Mouse (Mus musculus) left cerebral cortex, postnatal 4 days (tissue): ENCODE data around the gene 2610507B11Rik. TPM values are rescaled to one million over a fixed set of nuclear protein-coding genes. Genes with fewer than 3 reads are reported as not detected.
A peak's percentile ranks its signal among the peaks of the same experiment; 100 is the strongest.

Experiments used
- DNase-seq: peaks from one replicate; pipeline ENCODE4 v3.0.0-alpha.2; 2022
- intact Hi-C: fragments of 180-260 bp; cut with DNase I; formaldehyde crosslinking; loops from one replicate; pipeline ENCODE4 v1.15.1; 2025
- total RNA-seq, 2 experiments: library from RNA; stranded (reverse); gene quantifications; 2 replicates each; pipeline ENCODE4 v1.2.3; 2021

The 2610507B11Rik gene
- total RNA-seq, 2 experiments from 2014 or later, result 111 to 113 TPM

DNA sequence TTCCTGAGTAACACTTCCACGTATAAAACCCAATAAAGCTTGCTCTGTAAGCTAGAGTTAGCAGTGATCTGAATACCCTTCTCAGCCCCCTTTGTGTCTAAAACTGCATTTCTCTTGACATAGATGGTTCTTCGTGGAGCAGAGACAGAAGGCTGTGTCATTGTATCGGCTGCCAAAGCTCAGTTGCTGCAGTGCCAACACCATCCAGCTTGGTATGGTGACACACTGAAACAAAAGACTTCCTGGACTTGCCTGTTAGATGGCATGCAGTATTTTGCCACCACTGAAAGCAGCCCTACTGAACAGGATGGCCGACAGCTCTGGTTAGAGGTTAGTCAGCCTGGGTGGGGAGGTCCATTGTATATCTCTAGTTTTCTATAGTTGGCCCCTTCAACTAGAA, 18.0 kb downstream of the 2610507B11Rik start:
- no peak for DNase-seq
- intact Hi-C loops, result no loop called here

DNA sequence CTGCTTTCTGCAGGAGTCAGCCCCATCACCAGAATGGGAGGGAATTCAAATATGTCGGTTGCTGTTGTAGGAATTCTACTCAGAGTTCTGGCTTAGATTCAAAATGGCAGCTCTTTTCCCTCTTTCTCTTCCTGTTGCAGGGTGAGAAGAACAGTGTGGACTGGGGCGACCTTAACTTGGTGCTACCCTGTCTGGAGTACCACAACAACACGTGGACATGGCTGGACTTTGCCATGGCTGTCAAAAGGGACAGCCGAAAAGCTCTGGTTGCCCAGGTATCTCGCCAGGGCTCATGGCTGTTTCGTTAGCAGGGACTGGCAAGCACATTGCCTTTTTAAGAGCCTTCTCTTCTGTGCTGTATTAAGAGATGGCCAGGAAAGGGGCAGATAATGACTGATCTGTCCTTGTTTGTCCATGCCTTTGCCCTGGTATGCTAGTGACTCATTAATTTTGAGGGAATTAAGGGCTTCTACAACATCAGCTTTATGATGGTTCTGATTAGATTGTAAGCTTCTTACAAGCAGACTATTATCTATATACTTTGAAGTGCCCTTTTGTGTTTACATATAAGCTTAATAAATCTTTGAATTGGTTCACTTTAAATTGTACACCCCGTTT, 27.7 kb downstream of the 2610507B11Rik start:
- DNase-seq, result no peak
- intact Hi-C loops, result no loop called here

DNA sequence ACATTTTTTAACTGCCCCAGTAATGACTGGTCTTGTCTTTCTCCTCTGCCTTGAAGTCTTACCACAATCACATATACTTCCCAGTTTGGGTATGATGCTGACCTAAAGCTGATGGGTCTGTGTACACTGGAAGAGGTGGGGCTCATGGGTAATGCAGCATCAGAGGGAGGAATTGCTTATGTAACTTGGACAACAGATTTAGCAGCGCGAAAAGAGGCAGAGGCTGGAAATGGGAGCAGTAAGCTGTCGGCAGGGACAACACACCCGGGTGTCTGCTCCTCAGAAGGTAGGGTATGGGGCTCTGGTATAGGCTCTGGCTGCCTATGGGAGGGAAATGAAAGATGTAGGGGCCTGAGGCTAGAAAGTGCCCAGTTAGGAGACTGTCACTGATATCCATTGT, 29.1 kb downstream of the 2610507B11Rik start, which contains the start of gene BC030499:
TSS of gene BC030499 (plus strand) at position 188 of the 400 bp plus-strand sequence.
- DNase-seq, result no peak
- intact Hi-C loops, result no loop called here

DNA sequence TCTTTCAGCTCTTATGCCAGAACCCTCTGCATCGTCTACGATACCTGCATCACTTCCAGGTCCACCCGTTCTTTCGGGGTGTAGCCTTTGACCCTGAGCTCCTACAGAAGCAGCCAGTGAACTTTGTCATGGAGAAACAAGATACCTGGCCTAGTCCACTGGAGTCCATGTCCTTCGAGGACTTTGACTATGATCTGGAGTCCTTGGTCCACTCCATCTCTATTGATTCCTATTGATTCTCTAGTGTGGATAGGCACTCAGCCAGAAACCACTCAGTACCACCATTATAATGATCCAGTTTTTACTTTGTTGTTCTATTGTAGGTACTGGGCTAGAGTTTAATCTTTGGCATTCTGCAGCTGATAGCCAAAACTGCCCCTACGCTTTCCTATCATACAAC, 33.0 kb downstream of the 2610507B11Rik start:
- DNase-seq, result no peak
- intact Hi-C loops, result no loop called here

DNA sequence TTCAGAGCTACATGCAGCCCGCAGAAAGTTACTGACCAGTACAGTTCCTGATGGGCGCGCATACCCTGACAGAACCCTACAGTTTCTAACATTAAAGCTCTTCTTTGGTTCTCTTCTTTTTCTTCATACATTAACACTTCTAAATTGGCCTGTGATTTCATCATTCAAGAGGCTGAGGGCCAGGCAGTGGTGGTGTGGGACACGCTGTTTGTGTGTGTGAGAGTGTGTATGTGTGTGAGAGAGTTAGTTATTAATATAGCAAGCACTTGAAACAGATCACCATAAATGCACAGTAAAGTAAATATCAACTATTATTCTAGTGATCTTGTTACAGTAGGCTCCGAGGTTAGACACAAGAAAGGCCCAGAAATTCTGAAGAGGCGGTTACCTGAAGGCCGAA, 39.4 kb downstream of the 2610507B11Rik start:
- DNase-seq, result no peak
- intact Hi-C loops, result no loop called here

DNA sequence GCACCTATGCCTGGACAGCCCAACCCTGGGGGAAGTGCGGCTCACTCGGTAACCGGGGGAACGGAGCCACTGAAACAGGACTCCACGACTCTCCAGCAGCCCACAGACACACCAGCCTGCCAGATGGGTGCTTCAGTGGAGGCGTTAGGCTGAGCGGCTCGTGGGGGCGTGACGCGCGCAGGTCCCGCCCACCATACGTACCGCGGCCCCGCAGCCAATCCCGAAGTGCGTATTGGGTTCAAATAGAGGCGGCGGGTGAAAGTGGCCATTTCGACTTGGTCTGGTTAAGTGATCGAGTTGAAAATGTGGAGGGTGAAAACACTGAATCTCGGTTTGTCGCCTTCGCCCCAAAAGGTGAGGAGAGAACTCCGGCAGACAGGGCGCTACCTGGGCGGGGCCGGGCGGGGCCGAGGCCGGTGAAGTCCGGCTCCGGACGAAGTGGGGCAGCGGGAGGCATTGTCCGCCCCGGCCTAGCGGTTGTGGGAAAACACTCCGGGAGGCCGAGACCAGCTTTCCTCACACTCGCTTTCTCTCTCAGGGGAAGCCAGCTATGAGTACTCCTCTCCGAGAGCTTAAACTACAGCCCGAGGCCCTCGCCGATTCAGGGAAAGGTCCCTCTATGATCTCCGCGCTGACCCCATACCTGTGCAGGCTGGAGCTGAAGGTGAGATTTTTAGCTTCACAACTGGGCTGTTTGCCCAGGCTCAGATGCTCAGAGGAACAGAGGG, 40.0 kb downstream of the 2610507B11Rik start, which contains the start of gene Spag5:
TSS of gene Spag5 (plus strand) at position 173 of the 728 bp plus-strand sequence.
- intact Hi-C loops, result no loop called here
- peak; percentile 91 for DNase-seq

DNA sequence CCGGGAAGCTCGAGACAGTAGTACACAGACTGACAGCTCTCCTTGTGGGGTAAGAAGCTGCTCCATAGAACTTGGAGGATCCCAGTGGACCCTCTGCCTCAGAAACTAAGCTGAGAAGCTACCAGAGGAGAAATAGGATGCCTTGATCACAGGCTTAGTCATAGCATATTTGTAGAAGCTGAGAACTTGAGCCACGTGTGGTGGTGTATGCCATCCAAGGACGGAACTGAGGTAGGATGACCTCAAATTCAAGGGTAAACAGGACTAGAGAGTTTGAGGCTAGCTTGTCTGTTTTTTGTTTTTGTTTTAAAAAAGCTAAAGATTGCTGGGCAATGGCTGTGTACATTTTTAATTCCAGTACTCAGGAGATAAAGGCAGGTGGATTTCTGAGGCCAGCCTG, 43.7 kb downstream of the 2610507B11Rik start:
- DNase-seq, result no peak
- intact Hi-C loops, result no loop called here

DNA sequence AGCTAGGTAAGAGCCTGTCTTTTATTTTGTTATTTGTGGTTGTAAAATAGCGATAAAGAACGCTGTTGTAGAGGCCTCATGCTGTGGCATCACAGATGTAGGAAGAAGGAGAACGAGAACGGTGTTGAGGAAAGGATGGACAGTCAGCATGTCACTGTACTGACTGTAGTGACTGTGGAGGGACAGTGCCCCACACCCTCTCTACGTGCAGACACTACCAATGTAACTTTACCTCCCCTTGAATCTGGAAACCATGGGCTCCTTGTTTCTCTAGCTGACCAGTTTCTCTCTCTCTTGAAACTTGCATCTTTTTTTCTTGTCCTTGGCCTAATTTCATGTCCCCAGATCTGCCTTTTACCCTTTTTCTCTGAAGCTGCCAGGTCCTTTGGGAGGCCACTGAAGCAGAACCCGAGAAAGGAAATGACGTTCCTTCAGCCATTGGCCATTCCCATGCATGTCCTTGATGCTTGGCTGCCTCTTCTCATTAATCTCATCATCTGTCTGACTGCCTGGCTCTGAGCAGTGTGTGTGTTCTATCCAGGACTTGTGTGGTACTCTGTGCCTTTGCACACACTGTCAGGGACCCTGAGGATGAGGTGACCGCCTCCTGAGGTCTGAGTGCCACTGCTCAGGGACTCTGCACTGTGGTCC, 49.4 kb downstream of the 2610507B11Rik start:
- no peak for DNase-seq
- intact Hi-C loops, result no loop called here

DNA sequence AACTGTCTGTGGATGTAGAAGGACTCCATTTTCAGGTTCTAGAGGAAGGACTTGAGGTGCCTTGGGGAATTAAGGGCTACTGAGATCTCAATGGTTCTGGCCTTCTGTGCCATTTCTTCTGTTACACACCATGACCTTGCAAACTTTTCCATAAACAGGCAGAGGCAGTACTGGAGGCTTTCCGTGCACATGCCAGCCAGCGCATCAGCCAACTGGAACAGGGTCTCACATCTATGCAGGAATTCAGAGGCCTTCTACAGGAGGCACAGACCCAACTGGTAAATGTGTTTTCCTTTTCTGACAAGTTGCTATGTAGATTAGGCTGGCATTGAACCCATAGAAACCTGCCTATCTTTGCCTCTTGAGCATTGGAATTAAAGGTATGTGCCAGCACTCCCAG, 52.1 kb downstream of the 2610507B11Rik start:
- intact Hi-C loops, result no loop called here

DNA sequence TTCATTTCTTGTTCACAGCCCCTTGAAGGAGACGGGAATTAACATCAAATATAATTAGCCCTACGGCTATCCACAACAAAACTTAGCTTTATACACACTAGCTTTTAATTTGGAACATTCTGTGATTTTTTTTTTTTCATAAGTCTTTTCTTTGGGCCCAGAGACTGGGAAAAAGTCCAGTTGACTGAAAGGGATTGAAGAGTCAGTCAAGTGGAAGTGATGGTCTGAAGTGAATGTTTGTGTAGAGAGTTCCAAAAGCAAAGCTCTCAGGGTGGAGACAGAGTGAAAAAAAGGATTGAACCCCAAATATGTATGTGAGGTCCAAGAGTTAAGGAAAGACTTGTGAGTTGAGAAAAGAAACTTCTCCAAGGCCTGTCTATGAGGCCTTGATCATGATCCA, 56.9 kb downstream of the 2610507B11Rik start:
- intact Hi-C loops, result no loop called here
- no peak for DNase-seq

More for the DNA sequence above, 52.1 kb downstream of the 2610507B11Rik start:
- no peak for DNase-seq

DNA sequence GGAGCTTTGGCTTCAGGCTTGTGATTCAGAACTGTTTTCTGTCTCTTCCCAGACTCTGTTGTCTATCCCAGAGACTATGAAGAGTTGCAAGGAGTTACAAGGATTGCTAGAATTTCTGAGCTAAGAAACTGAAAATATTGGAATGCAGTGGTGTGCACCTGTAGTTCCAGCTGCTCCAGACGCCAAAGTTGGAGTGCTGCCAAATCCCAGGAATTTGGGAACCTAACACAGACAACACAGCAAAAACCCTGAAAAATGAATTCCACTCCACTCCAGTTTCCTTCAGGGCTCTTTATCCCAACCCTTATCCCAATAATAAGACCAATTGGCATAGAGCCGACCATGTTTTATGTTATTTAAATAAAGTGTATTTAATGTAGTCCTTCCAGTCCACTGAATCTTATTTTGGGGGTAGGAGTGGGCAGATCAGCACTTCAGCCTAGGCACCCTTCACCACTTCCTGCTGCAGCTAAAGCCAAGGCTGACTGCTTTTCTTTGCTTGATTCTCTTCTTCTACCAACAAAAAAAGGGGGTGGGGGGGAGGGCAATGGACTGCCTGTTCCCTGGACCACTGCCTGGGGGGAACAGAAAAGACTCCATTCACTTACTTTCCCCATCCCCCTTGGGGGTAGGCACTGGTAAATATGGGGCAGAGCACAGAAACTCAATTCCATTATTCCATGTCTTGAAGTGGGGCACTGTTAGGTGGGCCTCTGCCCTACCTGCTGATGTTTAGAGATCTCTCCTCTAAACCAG, 60.7 kb downstream of the 2610507B11Rik start:
- DNase-seq, result no peak

DNA sequence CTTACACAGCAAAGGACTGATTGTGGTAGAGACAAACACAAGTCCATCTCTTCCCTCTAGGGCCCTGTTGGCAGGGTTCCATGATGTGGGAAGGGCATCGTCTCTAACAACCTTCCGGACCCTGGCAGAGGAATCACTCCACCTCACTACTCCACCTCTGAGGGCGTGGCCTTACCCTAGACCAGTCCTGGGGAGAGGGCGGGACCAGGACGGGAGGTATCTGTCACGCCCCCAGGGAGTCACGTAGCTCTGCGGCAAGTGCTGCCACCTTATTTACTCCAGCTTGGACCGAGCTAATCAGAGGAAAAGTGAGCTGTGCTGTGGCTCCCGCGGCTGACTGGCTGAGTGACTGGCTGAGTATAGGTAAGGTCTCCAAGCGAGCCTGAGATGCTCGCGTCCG, 61.3 kb downstream of the 2610507B11Rik start, which contains the start of gene Aldoc:
TSS of gene Aldoc (plus strand) at position 109 of the 400 bp plus-strand sequence.
- DNase-seq, result peak; percentile 58
- intact Hi-C loops, result no loop called here

More for the DNA sequence above, 60.7 kb downstream of the 2610507B11Rik start:
- intact Hi-C loops, result no loop called here

DNA sequence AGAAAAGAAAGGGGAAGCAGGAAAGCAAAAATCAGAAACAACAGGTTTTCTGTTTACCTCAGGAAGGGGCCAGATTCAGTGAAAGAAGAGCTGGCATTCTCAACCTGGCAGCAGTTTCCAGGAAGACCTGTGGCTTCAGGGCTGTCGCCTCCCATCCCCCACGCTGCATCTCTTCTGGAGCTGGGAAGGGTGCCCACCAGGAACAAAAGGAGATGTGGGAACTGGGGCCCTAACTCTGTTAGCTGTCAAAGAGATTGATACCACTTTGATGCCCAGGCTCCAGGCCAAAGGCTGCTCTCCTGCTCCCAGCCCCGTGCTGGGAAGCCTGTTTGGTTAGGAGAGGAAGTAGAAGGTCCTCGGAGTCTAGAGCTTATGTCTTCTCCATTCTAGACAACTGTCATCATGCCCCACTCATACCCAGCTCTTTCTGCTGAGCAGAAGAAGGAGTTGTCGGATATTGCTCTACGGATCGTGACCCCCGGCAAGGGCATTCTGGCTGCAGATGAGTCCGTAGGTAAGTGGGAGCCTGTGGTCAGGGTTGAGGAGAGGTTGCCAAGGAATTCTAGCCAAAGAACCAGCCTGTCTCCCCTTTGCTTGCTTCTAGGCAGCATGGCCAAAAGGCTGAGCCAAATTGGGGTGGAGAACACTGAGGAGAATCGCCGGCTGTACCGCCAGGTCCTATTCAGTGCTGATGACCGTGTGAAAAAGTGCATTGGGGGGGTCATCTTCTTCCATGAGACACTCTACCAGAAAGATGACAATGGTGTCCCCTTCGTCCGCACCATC, 62.6 kb downstream of the 2610507B11Rik start:
- peak; percentile 77 for DNase-seq
- intact Hi-C loops, result no loop called here

DNA sequence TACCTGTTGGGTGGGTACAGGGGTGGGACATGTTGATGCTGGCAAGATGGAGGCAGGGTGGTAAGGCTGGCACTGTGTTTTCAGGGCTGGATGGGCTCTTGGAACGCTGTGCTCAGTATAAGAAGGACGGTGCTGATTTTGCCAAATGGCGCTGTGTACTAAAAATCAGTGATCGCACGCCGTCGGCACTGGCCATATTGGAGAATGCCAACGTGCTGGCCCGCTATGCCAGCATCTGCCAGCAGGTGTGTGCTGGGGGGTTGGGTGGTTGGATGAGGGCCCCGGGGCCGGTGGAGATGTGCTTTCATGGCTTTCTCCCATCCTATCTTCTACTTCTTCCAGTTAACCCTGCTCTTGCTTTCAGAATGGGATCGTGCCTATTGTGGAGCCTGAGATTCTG, 63.4 kb downstream of the 2610507B11Rik start:
- intact Hi-C loops, result no loop called here

DNA sequence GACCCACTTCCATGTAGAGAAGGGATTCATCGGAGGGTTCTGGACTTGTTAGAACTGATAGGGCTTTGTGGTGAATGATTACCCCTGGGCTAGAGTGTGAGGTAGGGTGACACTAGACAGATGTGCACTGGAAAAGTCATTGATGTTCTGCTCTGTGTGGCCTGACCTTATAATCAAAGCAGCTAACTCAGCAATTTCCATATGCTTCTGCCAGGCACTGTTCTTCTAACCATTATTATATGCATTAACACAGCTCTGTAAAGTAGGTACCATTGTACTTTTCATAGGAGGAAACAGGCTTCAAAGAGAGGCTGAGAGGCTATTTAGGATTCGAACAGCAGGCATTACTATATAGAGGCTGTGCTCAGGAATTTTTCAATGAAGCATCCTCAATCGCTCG, 65.7 kb downstream of the 2610507B11Rik start:
- no peak for DNase-seq
- intact Hi-C loops, result no loop called here

More for the DNA sequence above, 63.4 kb downstream of the 2610507B11Rik start:
- no peak for DNase-seq

DNA sequence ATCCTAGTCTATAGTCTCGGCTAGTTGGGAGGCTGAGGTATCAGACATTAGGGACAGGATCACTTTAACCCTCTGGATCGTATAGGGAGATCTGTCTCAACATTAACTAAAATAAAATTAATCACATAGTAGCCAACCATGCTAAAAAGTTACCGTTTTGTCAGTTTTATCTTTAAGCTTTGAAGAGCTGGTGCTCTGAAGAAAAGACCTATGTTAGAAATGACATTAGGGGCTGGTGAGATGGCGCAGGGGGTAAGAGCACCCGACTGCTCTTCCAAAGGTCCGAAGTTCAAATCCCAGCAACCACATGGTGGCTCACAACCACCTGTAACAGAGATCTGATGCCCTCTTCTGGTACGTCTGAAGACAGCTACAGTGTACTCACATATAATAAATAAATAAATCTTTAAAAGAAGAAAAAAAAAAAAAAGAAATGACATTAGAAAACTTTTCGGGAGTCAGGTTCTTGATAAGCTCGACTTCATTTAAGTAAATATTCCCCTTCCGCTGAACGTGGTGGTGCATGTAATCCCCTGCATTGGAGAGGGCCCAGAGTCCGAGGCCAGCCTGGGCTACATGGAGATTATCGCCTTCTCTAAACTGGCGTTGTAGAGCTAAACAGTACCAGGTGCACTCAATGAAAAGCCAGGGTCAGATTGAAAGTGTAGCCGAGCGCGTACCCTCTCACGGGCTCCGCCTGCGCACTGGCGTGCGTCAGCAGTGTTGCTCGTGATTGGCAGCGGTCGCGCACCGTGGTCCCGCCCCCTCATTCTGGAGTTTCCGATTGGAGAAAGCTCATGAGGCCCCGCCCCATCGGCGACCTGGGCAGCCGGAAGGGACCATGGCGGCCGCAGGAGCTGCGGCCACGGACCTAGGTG, 66.3 kb downstream of the 2610507B11Rik start, which contains the start of gene Pigs:
TSS of gene Pigs (plus strand) at position 782 of the 878 bp plus-strand sequence.
- intact Hi-C loops, result no loop called here

DNA sequence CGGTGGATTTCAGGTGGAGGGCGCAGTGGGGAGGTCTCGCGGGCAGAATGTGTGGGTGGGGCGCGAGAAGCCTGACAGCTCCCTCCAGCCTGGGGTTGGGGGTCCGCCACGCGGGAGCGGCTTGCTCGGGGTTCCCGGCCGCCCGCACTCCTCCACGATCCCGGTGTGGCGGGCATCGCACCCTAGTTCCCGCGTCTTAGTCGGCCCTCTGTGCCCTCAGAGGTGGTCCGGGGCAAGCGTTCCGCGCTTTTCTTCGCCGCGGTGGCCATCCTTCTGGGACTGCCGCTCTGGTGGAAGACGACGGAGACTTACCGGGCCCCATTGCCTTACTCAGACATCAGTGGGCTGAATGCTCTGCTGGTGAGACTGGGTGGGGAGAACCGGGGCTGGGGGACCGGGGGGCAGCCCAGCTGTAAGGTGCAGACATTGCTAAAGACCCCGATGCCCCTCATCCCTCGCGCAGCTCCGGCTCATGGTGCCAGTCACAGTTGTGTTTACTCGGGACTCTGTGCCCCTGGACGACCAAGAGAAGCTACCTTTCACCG, 67.0 kb downstream of the 2610507B11Rik start:
- intact Hi-C loops, result no loop called here
- DNase-seq, result no peak

More for the DNA sequence above, 66.3 kb downstream of the 2610507B11Rik start, which contains the start of gene Pigs:
- peak; percentile 98 for DNase-seq

DNA sequence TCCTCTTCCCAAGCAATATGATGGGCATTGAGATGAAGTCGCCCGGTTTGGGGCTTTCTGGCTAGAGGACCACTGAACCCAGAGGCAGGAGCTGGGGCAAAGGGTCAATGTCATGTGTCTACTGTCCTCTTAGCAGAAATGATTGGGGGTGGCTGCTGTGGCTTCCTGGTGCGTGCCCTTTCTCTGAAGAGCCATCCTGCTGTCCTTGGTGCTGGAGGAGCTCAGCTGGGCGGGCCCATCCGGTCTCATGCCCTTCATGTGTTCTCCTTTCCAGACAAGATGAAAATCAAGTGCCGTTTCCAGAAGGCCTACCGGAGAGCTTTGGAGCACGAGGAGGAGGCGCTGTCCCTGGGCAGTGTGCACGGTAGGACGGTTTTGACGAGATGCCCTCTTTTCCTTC, 71.1 kb downstream of the 2610507B11Rik start:
- intact Hi-C loops, result no loop called here
- DNase-seq, result no peak

DNA sequence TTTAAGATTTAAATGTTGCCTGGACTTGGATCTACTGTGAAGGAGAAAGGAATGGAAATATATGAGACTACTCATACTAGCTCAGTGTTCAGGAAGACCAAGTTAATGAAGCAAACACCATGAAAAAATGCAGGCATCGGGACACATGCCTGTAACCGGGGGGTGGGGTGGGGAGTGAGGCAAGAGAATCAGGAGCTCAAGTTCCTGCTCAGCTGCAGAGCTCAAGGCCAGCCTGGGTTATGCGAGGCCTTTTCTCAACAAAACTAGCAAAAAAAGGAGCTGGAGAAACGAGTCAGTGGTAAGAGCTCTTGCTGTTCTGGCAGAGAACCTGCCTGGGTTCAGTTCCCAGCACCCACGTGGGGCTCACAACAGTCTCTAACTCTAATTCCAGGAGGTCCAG, 72.4 kb downstream of the 2610507B11Rik start:
- intact Hi-C loops, result no loop called here
- DNase-seq, result no peak
